Mouse (Mus musculus) liver, adult 2 months (tissue): ENCODE measurements around the gene Bag3. TPM values are rescaled to one million over a fixed set of nuclear protein-coding genes. Genes with fewer than 3 reads are reported as not detected.

Experiments used
- DNase-seq: peaks from one replicate; pipeline ENCODE4 v3.0.0-alpha.2; 2011; ENCODE audit warnings: low read depth, low spot score; ENCODE audit errors: extremely low read depth
- H3K27ac ChIP-seq: fragments of 200-500 bp; replicated peaks from 2 replicates; pipeline ENCODE4 v1.5.1; 2012; ENCODE audit warnings: low read depth, mild to moderate bottlenecking, control low read depth, inconsistent platforms, low read length; ENCODE audit not compliant: insufficient read depth
- H3K27me3 ChIP-seq: fragments of 200-500 bp; 2 replicates; pipeline ENCODE4 v1.6.1; 2012; ENCODE audit warnings: mild to moderate bottlenecking, moderate library complexity, low read length, inconsistent platforms; ENCODE audit not compliant: control insufficient read depth, insufficient read depth
- H3K36me3 ChIP-seq: fragments of 200-500 bp; 2 replicates; pipeline ENCODE4 v1.6.1; 2012; ENCODE audit warnings: low read length, inconsistent platforms; ENCODE audit not compliant: control insufficient read depth, insufficient read depth
- H3K4me1 ChIP-seq: fragments of 200-500 bp; 2 replicates; pipeline ENCODE4 v1.6.1; 2011; ENCODE audit warnings: low read length; ENCODE audit not compliant: control insufficient read depth, insufficient read depth
- H3K4me3 ChIP-seq: fragments of 200-500 bp; 2 replicates; pipeline ENCODE4 v1.5.1; 2011; ENCODE audit warnings: low read depth, mild to moderate bottlenecking, control low read depth, low read length, moderate library complexity; ENCODE audit not compliant: insufficient read depth
- H3K79me2 ChIP-seq: fragments of 200-500 bp; 2 replicates; pipeline ENCODE4 v1.6.1; 2012; ENCODE audit warnings: inconsistent platforms, mild to moderate bottlenecking, low read length, moderate library complexity; ENCODE audit not compliant: control insufficient read depth, insufficient read depth
- H3K9ac ChIP-seq: fragments of 200-500 bp; 2 replicates; pipeline ENCODE4 v1.6.1; 2012; ENCODE audit warnings: low read depth, mild to moderate bottlenecking, control low read depth, inconsistent platforms, low read length
- CTCF ChIP-seq: fragments of 200-500 bp; IDR thresholded peaks from 2 replicates; pipeline ENCODE4 v1.5.1; 2011; ENCODE audit warnings: low read depth, low read length, control low read depth
- POLR2A ChIP-seq: fragments of 200-500 bp; IDR thresholded peaks from 2 replicates; pipeline ENCODE4 v1.6.1; 2011; ENCODE audit warnings: low read length, control low read depth; ENCODE audit not compliant: insufficient read depth; ENCODE audit errors: extremely low read depth
- WGBS: fragments of 180-500 bp; shearing (Covaris S2); methylation state at CpG from one replicate; pipeline ENCODE4 v1.1.7; 2018; 5-methylcytosine and 5-hydroxymethylcytosine counted together
- polyA plus RNA-seq: library from polyadenylated mRNA; depleted of rRNA; stranded (reverse); fragments of >200 nt; gene quantifications from 2 replicates; pipeline ENCODE4 v1.2.3, GENCODE M21; 2012
- total RNA-seq: library from RNA; depleted of rRNA; stranded (reverse); fragments of >200 nt; gene quantifications from 2 replicates; pipeline ENCODE4 v1.2.3, GENCODE M21; 2014

Gene Bag3
- total and polyA plus RNA-seq, 2 experiments: 3.4 to 30.3 TPM

DNA sequence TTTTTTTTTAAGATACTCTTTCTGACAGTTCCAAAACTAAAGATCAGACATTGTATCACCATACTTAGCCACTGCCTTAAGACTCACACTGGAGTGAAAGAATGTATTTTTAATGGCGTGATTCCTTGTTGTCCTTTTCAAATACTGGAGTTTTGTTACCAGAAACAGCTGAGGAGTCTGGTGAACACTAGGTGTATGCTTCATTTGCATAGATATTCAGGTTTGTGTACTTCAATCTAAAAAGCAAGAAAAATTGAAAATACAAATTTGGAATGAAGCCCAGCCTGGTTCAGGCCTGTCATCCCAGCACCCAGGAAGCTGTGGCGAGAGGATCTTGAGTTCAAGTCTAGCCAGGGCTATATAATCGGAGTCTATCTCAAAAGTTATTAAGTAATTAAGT is 1.2 kb downstream of the Bag3 start:
- H3K79me2 ChIP-seq: peaks cover 29% of the 10 kb centered on the region
- no peak for TF ChIP-seq POLR2A
- no peaks in the 10 kb centered on the region for H3K27me3 ChIP-seq
- peak; percentile 79 for DNase-seq
- H3K27ac ChIP-seq: peak overlapping the region; percentile 27
- peak overlapping the region; percentile 94 for H3K4me3 ChIP-seq
- H3K36me3 ChIP-seq: no peaks in the 10 kb centered on the region
- 10% methylated on average over 3 of the region's 3 CpGs for WGBS
- peaks cover 25% of the 10 kb centered on the region for H3K4me1 ChIP-seq
- no peak overlapping the region for H3K9ac ChIP-seq

- 75% methylated on average over 6 of the region's 6 CpGs for WGBS
- Histone ChIP-seq H3K27me3 (no peaks in the 10 kb centered on the region), H3K4me1 (peaks cover 32% of the 10 kb centered on the region), H3K4me3 (no peak overlapping the region), H3K9ac (no peak overlapping the region), H3K27ac (no peak overlapping the region; the same call in 1 of the 2 replicates), H3K79me2 (peaks cover 34% of the 10 kb centered on the region), H3K36me3 (no peaks in the 10 kb centered on the region)
- peak; percentile 26 for DNase-seq
- TF ChIP-seq POLR2A (no peak), CTCF (no peak)
These were observed 3.2 kb downstream of the Bag3 start for GRCm38 (mm10) chr7:128526611-128527010.

DNA sequence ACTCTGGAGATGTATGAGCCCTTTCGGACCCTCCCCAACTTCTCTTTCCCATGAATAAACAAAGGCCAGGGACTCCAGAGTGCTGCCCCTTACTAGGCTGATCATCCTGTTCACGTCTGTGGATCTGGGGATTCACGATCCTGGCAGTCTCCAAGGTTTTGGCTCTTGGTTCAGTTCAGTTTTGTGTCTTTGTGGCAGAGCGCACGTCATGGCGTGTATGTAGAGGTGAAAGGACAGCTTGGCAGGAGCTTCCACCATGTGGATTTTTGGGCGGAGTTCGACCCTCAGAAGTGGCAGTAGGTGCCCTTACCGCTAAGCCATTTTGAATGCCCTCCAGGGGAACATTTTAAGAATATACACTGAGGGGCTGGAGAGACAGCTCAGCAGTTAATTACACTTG is 5.2 kb downstream of the Bag3 start:
- no peaks in the 10 kb centered on the region for H3K27me3 ChIP-seq
- peaks cover 46% of the 10 kb centered on the region for H3K79me2 ChIP-seq
- no peak overlapping the region for H3K27ac ChIP-seq
- H3K4me1 ChIP-seq: peaks cover 43% of the 10 kb centered on the region
- TF ChIP-seq POLR2A (no peak), CTCF (no peak)
- 40% methylated on average over 9 of the region's 9 CpGs for WGBS
- no peaks in the 10 kb centered on the region for H3K36me3 ChIP-seq
- no peak overlapping the region for H3K4me3 ChIP-seq
- H3K9ac ChIP-seq: no peak overlapping the region
- peak; percentile 61 for DNase-seq

DNA sequence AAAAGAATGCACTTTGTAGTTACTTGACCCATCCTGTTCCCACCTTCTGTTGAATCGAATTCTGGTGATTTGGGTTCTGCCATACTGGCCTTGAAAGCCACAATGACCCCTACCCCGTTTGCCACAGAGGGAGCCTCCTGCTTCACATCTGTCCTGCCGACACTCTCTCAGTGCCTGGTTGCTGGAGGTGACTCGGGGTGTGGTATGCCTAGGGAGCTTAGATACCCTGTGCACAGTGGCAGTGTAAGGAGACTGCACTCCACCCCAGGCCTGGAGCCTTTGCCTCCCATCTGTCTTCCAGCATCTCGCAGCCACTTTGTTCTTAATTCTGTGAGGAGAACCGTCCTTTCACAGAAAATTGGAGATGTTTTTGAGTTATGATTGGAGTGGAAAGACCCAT is 5.7 kb downstream of the Bag3 start:
- WGBS: 66% methylated on average over 6 of the region's 6 CpGs
- no peaks in the 10 kb centered on the region for H3K27me3 ChIP-seq
- TF ChIP-seq POLR2A (no peak), CTCF (no peak)
- H3K79me2 ChIP-seq: peaks cover 49% of the 10 kb centered on the region
- H3K36me3 ChIP-seq: no peaks in the 10 kb centered on the region
- DNase-seq: no peak
- H3K27ac ChIP-seq: no peak overlapping the region
- H3K4me1 ChIP-seq: peaks cover 47% of the 10 kb centered on the region
- H3K4me3 ChIP-seq: no peak overlapping the region
- H3K9ac ChIP-seq: peak overlapping the region; percentile 16; the same call in 1 of the 2 replicates

DNA sequence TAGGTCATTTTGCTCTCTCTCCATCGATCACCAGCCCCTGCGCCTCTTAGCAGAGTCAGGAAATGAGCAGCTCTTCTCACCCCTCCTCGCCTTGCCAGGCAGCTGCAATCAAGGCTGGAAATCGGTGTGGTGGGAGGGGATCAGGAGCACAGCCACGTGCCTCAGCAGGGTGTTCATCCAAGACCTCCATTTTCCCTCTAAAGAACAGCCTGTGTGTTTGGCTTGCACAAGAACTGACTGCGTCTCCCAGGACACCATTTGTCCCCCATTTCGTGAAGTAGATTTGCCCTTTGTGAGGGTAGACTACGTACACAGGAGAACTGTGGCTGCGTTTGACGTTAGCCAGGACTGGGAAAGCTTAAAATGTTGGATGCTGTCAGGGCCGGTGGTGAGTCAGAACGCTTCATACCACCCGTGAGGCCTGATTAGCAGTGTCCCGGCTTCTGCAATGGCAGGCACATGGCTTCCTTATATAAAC is 6.2 kb downstream of the Bag3 start:
- Histone ChIP-seq H3K27me3 (no peaks in the 10 kb centered on the region), H3K36me3 (no peaks in the 10 kb centered on the region), H3K79me2 (peaks cover 52% of the 10 kb centered on the region), H3K27ac (peak overlapping the region; percentile 11; the same call in 1 of the 2 replicates), H3K4me3 (no peak overlapping the region), H3K4me1 (peaks cover 52% of the 10 kb centered on the region), H3K9ac (0 out of 2 replicates have a peak overlapping the region, but pooled peaks have one; percentile 0)
- peak; percentile 65 for DNase-seq
- WGBS: 32% methylated on average over 14 of the region's 14 CpGs
- TF ChIP-seq CTCF: no peak
- no peak for TF ChIP-seq POLR2A

DNA sequence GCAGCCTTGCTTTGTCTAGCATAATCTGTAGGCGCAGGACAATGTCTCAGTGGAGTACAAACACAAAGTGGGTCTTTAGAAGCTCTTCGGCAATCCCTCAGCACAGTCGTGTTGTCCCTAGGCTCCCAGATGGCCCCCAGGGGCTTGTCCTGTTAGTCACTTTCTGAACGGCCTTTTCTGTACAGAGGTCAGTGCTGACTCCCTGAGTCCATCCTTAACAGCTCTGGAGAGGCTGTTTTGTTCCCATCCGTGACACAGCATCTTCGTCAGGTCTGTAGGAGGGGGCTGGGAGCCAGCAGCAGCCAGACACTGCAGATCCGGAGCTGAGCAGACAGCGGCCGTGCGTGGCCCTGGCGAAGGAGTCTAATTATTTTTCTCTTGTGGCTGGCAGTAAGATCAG is 7.6 kb downstream of the Bag3 start:
- H3K27me3 ChIP-seq: no peaks in the 10 kb centered on the region
- H3K79me2 ChIP-seq: peaks cover 57% of the 10 kb centered on the region
- H3K4me1 ChIP-seq: peaks cover 58% of the 10 kb centered on the region
- 57% methylated on average over 11 of the region's 11 CpGs for WGBS
- DNase-seq: peak; percentile 24
- TF ChIP-seq POLR2A (no peak), CTCF (no peak)
- H3K36me3 ChIP-seq: no peaks in the 10 kb centered on the region
- no peak overlapping the region for H3K27ac ChIP-seq
- no peak overlapping the region for H3K9ac ChIP-seq
- no peak overlapping the region for H3K4me3 ChIP-seq
